ENCODE assay signal across 27 mouse cellular contexts in genomic region chr14:118419442-118420193, GRCm38 (mm10).
"Had no signal": no experiment of that assay in that cellular context is flagged by ENCODE, and none has a peak within 500 bp of the region (broad histone marks: within the 10 kb centered on the region; RNA-seq: fewer than 3 reads in every experiment).

No protein-coding gene starts in this region.

- DNase-seq: gastrocnemius, adult 2 months; gastrocnemius, postnatal 10 days; gastrocnemius, postnatal 25 days; heart, postnatal 14 days; heart, postnatal 4 days; kidney, adult 18-20 months; kidney, adult 8-10 months; kidney, postnatal 10 days; kidney, postnatal 25 days; kidney, postnatal 4 days; layer of hippocampus, postnatal 36 days; left cerebral cortex, postnatal 4 days; liver; liver, embryonic 13.5 days; liver, postnatal 0 days had no signal

- H3K4me2 ChIP-seq: heart, embryonic 12.5 days; hindbrain, embryonic 12.5 days; hindbrain, embryonic 14.5 days; intestine, embryonic 15.5 days; limb, embryonic 12.5 days; liver, embryonic 11.5 days; liver, embryonic 13.5 days; liver, embryonic 15.5 days had no signal

- H3K27ac ChIP-seq: gastrocnemius, adult 2 months; hindbrain, embryonic 10.5 days; hindbrain, embryonic 12.5 days; hindbrain, embryonic 14.5 days; intestine, embryonic 15.5 days; layer of hippocampus, adult 2 months; limb, embryonic 12.5 days; liver, embryonic 13.5 days; liver, embryonic 15.5 days had no signal

- H3K9ac ChIP-seq: heart, embryonic 12.5 days; hindbrain, embryonic 12.5 days; hindbrain, embryonic 14.5 days; intestine, embryonic 15.5 days; limb, embryonic 12.5 days; liver, embryonic 13.5 days; liver, embryonic 15.5 days; liver, postnatal 0 days had no signal

- ATAC-seq: hindbrain, embryonic 16.5 days; inflammation-experienced regulatory T-cells, adult 6 months; intestine, embryonic 15.5 days; intestine, postnatal 0 days; liver, postnatal 0 days had no signal

- H3K36me3 ChIP-seq: heart, embryonic 12.5 days; hindbrain, embryonic 10.5 days; hindbrain, embryonic 12.5 days; intestine, embryonic 15.5 days; limb, embryonic 12.5 days; liver, embryonic 13.5 days; liver, embryonic 15.5 days had no signal

- H3K4me3 ChIP-seq: gastrocnemius, adult 2 months; heart, embryonic 12.5 days; hindbrain, embryonic 10.5 days; hindbrain, embryonic 12.5 days; intestine, embryonic 15.5 days; layer of hippocampus, adult 2 months; limb, embryonic 12.5 days; liver, embryonic 13.5 days; liver, embryonic 15.5 days had no signal

- H3K9me3 ChIP-seq: intestine, embryonic 15.5 days; liver, embryonic 13.5 days; liver, embryonic 15.5 days had no signal
